Mouse (Mus musculus): ENCODE data around the gene Cnot4. TPM values are rescaled to one million over a fixed set of nuclear protein-coding genes. Genes with fewer than 3 reads are reported as not detected.

Cnot4 gene
- polyA plus RNA-seq, 1 experiment = 24.0 TPM

Other genes starting within 250 kb of the Cnot4 start
- 22.8 and 26.7 TPM in 2 replicates for gene Wdr91, start 222.8 kb downstream of the Cnot4 start, polyA plus RNA-seq (2012; rRNA removed)
- gene Stra8, start 213.6 kb downstream of the Cnot4 start, polyA plus RNA-seq (2012; rRNA removed) = not detected in 2 replicates
- 0.84 and 1.4 TPM in 2 replicates for gene Slc23a4, start 145.3 kb downstream of the Cnot4 start, polyA plus RNA-seq (2012; rRNA removed)
- 24.3 and 25.9 TPM in 2 replicates for gene Nup205, start 43.7 kb upstream of the Cnot4 start, polyA plus RNA-seq (2012; rRNA removed)
- 8.7 and 13.8 TPM in 2 replicates for gene Slc13a4, start 174.4 kb upstream of the Cnot4 start, polyA plus RNA-seq (2012; rRNA removed)
- gene Fam180a, start 192.4 kb upstream of the Cnot4 start, polyA plus RNA-seq (2012; rRNA removed) = 1.8 and 1.9 TPM in 2 replicates

Data from frontal cortex, adult 2 months (tissue).